Mouse (Mus musculus) forebrain, embryonic 16.5 days (tissue): ENCODE measurements at regions not wholly inside any gene's neighbourhood (a gene's known extent, or its start where the extent isn't known, plus 50 kb on each side); places are given as distances from the start of the nearest gene placed in this dataset.

Experiments
- ATAC-seq: fragments of 200-750 bp; cut with Nextera tagmentation; 2 replicates; pipeline ENCODE4 v1.8.0; 2017; ENCODE audit warnings: mild to moderate bottlenecking, moderate library complexity
- H3K27ac ChIP-seq: fragments of 300-500 bp; sonication (generic); 2 replicates; pipeline ENCODE4 v1.5.1; 2014; ENCODE audit warnings: low read length, control low read depth
- H3K27me3 ChIP-seq: fragments of 300-500 bp; sonication (generic); replicated peaks from 2 replicates; pipeline ENCODE4 v1.6.1; 2014; ENCODE audit warnings: low read length; ENCODE audit not compliant: control insufficient read depth, insufficient read depth
- H3K36me3 ChIP-seq: fragments of 300-500 bp; sonication (generic); 2 replicates; pipeline ENCODE4 v1.6.1; 2014; ENCODE audit not compliant: control insufficient read depth, insufficient read depth
- H3K4me1 ChIP-seq: fragments of 300-500 bp; sonication (generic); replicated peaks from 2 replicates; pipeline ENCODE4 v1.6.1; 2014; ENCODE audit warnings: low read length; ENCODE audit not compliant: control insufficient read depth, insufficient read depth
- H3K4me2 ChIP-seq: fragments of 300-500 bp; sonication (generic); 2 replicates; pipeline ENCODE4 v1.6.1; 2014; ENCODE audit warnings: mild to moderate bottlenecking, low read length, control low read depth
- H3K4me3 ChIP-seq: fragments of 300-500 bp; sonication (generic); replicated peaks from 2 replicates; pipeline ENCODE4 v1.5.1; 2014; ENCODE audit warnings: mild to moderate bottlenecking, low read length, control low read depth
- H3K9ac ChIP-seq: fragments of 300-500 bp; sonication (generic); replicated peaks from 2 replicates; pipeline ENCODE4 v1.6.1; 2014; ENCODE audit warnings: low read depth, low read length, control low read depth
- H3K9me3 ChIP-seq: fragments of 300-500 bp; sonication (generic); 2 replicates; pipeline ENCODE4 v1.6.1; 2016; ENCODE audit warnings: low read length; ENCODE audit not compliant: control insufficient read depth
- WGBS: fragments of 180-500 bp; shearing (Covaris S2); extraction: QIAGEN DNeasy Blood & Tissue Kit; methylation state at CpG from one replicate; pipeline ENCODE4 v1.1.7; 2014; 5-methylcytosine and 5-hydroxymethylcytosine counted together

DNA sequence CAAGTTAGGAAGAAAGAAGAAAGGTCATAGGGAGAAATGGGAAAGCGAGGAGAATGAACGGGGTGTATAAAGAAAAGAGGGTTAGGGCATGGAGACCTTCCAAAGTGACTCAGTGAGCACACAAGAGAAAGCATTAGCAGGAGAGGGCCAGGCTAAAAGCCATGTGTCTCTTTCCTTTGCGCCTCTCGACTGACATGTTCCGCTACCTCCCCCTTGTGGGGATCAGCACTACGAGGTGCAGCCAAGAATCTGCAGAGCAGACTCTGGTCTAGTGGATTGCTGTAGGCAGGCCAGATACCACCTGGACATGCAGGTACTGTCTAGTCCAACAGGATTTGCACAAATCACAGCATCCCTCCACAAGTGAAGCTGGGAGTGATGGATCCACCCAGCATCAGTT lies 54.0 kb downstream of the Kcna5 start:
- Histone ChIP-seq H3K27me3 (no peaks in the 10 kb centered on the region), H3K4me1 (no peaks in the 10 kb centered on the region), H3K9me3 (no peaks in the 10 kb centered on the region), H3K4me2 (no peak overlapping the region), H3K4me3 (no peak overlapping the region), H3K36me3 (no peaks in the 10 kb centered on the region), H3K9ac (no peak overlapping the region), H3K27ac (no peak overlapping the region)
- WGBS, result 73% methylated on average over 6 of the region's 6 CpGs
- ATAC-seq, result no peak

DNA sequence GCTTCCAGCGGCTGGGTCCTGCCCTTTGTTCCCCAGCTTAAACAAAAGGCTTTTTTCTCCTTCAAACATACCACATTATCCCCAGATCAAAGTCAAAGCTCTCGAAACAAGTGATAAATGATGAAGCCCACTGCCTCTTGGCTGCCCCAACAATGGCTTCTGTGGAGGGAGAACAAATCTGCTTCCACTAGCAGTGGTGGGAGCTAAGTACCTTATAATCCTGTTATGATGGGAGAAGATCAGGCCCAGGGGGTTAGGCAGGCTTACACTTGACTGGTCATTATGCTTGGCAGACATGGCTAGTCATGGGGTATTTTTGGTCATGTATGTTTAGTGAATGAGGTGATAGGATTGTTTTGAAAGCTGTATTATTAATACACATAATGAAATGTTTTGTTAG lies 57.7 kb downstream of the Kcna5 start:
- Histone ChIP-seq H3K36me3 (no peaks in the 10 kb centered on the region), H3K4me3 (no peak overlapping the region), H3K9me3 (no peaks in the 10 kb centered on the region), H3K27ac (no peak overlapping the region), H3K9ac (no peak overlapping the region), H3K4me1 (no peaks in the 10 kb centered on the region), H3K4me2 (no peak overlapping the region), H3K27me3 (no peaks in the 10 kb centered on the region)
- WGBS, result 2% methylated on average over 2 of the region's 2 CpGs
- ATAC-seq, result no peak

DNA sequence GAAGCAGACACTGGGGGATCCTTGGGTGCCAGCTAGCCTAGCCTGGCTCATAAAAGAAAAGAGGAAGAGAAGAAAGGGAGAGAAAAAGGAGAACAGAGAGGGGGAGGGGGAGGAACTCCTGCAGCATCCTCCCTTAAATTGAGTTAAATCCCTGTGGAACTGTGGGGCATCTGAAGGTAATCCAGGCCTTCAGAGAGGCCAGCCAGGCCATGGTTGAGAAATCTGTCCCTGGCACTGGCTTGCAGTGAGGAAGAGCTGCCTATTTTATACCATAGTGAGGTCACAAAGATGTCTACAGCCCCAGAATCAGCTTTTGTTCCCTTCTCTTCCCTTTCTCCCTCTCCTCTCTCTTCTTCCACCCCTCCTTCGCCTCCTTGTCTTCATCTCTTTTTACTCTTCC lies 58.5 kb downstream of the Kcna5 start:
- Histone ChIP-seq H3K4me1 (no peaks in the 10 kb centered on the region), H3K36me3 (no peaks in the 10 kb centered on the region), H3K9me3 (no peaks in the 10 kb centered on the region), H3K27me3 (no peaks in the 10 kb centered on the region), H3K4me3 (no peak overlapping the region), H3K9ac (no peak overlapping the region), H3K4me2 (no peak overlapping the region), H3K27ac (no peak overlapping the region)
- WGBS, result 85% methylated on average over 1 of the region's 1 CpGs
- no peak for ATAC-seq

DNA sequence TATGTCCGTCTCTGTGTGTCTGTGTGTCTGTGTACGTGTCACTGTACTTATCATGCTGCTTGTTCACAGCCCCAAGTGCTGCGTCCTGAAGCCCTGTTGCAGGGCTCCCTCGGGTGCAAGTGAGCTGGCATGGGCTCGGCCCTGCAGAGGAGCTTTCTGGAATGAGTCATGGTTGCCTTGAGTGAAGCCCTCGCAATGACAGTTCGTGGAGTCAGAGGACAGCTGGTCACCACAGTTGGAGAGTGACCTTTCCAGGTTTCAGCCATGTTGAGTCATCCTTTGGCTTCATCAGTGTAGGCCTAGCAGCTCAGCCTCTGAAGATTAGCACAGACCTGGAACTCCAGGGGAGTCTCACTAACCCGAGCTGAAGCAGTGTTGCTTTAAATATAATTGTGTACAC lies 59.7 kb downstream of the Kcna5 start:
- Histone ChIP-seq H3K4me1 (no peaks in the 10 kb centered on the region), H3K9ac (no peak overlapping the region), H3K27me3 (no peaks in the 10 kb centered on the region), H3K4me2 (no peak overlapping the region), H3K4me3 (no peak overlapping the region), H3K9me3 (no peaks in the 10 kb centered on the region), H3K36me3 (no peaks in the 10 kb centered on the region), H3K27ac (no peak overlapping the region)
- ATAC-seq, result no peak
- whole genome bisulfite sequencing, result 90% methylated on average over 8 of the region's 8 CpGs

DNA sequence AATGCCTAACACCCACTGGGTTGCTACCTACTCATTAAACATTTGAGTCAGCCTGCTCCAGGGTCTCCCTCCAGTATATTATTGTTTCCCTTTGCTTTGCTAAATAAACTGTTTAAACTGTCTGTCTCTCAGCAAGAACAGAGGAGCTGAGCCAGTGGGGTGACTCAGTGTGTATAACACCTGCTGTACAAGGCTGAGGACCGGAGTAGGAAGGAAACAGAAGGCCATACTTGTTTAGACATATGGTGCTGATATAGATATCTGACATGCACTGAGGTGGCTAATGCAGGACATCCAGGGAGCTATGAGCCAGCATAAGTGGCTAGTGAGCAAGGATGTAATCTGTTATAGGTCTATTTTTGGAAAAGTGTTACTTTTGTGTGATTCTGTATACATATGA lies 81.5 kb downstream of the Kcna5 start:
- Histone ChIP-seq H3K36me3 (no peaks in the 10 kb centered on the region), H3K4me3 (no peak overlapping the region), H3K9me3 (no peaks in the 10 kb centered on the region), H3K27ac (no peak overlapping the region), H3K9ac (no peak overlapping the region), H3K4me2 (no peak overlapping the region), H3K27me3 (no peaks in the 10 kb centered on the region), H3K4me1 (no peaks in the 10 kb centered on the region)
- 24% methylated on average over 1 of the region's 1 CpGs for WGBS
- ATAC-seq, result no peak; the same call in 1 of the 2 replicates

DNA sequence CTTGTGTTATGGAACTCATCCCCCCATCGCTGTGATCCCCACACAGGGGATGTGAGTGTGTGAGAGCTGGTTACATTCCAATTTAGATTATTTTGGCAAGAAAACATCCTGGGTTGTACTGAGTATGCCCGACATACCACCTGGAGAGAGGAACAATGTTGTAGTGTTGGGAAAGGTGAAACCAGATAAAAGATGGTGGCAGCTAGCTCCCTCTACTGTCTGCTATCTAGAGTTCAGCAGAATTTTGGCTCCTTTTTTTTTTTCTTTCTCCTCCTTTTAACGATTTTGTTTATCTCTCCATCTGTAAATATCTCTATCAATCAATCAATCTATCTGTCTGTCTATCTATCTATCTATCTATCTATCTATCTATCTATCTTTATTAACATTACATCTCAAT lies 89.7 kb downstream of the Kcna5 start:
- H3K36me3 ChIP-seq, result no peaks in the 10 kb centered on the region
- WGBS, result 22% methylated on average over 3 of the region's 3 CpGs
- no peak overlapping the region for H3K9ac ChIP-seq
- H3K9me3 ChIP-seq, result no peaks in the 10 kb centered on the region
- H3K27me3 ChIP-seq, result no peaks in the 10 kb centered on the region
- no peak for ATAC-seq
- no peak overlapping the region for H3K4me3 ChIP-seq
- H3K4me2 ChIP-seq, result no peak overlapping the region
- H3K27ac ChIP-seq, result no peak overlapping the region
- no peaks in the 10 kb centered on the region for H3K4me1 ChIP-seq

DNA sequence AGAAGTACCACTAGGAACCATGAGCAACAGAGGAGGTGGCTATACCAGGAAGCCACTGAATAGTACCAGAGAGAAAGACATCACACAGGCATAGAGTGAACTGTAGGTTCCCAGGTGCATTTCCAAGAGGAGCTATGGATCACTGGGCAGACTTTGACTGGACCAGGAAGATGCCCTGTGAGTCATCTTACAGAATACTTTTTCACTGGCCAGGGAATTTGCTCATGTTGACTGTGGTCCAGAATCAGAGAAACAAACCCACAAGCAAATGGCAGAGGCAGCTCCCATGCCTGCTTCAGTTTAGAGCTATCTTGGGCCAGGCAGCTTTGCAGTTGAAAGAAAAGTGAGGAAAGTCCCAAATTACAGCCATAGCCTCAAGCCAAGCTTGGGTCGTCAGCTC lies 95.0 kb downstream of the Kcna5 start:
- Histone ChIP-seq H3K36me3 (no peaks in the 10 kb centered on the region), H3K4me3 (no peak overlapping the region), H3K4me1 (no peaks in the 10 kb centered on the region), H3K9ac (no peak overlapping the region), H3K4me2 (no peak overlapping the region), H3K27me3 (no peaks in the 10 kb centered on the region), H3K27ac (no peak overlapping the region), H3K9me3 (no peaks in the 10 kb centered on the region)
- 77% methylated on average over 1 of the region's 1 CpGs for WGBS
- ATAC-seq, result no peak

DNA sequence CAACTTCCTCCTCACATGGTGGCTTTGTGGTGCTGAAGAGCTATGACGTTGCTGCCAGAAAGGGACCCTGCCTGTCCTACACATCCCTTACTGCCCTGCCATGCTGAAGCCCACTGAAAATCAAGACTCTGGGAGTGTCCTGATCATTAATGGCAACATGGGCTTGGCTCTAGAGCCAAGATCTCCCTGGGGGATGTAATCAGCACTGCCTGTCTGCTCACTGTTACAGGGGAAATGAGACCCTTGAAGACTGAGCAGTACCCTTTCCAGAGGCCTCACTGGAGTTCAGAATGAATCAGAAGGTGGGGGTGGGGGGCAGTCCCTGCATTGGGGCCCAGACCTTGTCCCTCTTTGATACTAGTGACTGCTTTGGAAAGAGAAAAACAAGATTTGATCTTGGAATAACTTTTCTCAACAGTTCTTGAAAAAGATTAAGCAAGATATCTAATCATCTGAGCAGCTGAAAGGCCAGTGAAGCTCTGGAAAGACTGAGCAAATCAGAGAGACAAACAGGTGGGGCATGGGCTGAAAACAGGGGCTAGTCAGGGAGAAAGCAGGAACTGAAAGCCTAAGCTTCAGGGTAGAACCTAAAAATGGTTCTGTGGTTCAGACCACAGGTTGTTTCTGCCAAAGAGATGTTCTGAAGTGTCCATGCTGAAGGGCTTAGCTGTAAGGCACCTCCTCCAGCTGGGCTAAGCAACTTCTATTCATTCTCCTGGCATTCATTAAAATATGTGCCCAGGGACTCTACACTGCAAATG lies 97.1 kb downstream of the Kcna5 start:
- H3K36me3 ChIP-seq, result no peaks in the 10 kb centered on the region
- no peak overlapping the region for H3K4me2 ChIP-seq
- WGBS, result 79% methylated on average over 1 of the region's 1 CpGs
- H3K27ac ChIP-seq, result no peak overlapping the region
- no peak overlapping the region for H3K4me3 ChIP-seq
- no peaks in the 10 kb centered on the region for H3K9me3 ChIP-seq
- no peak overlapping the region for H3K9ac ChIP-seq
- H3K4me1 ChIP-seq, result no peaks in the 10 kb centered on the region
- no peak for ATAC-seq
- H3K27me3 ChIP-seq, result no peaks in the 10 kb centered on the region

DNA sequence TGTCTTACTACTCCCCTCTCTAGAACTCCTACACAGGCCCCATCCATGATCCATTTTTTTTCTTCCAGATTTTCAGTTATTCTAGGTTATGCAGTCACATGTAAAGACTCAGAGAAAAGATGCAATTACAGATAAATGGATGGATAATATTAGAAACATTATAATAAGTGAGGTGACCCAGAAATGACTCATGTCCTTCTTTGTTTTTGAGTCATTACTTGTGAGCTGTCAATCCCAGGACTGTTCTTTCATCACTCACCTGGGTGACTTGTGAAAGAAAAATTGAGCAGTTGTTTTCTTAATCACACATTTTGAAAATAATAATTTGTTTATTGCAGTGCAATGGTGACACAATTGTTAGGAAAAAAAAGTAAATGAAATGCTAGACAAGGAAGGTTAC lies 108.0 kb downstream of the Kcna5 start:
- no peak overlapping the region for H3K4me3 ChIP-seq
- H3K4me1 ChIP-seq, result no peaks in the 10 kb centered on the region
- no peaks in the 10 kb centered on the region for H3K9me3 ChIP-seq
- no peaks in the 10 kb centered on the region for H3K27me3 ChIP-seq
- no peak overlapping the region for H3K4me2 ChIP-seq
- no peak for ATAC-seq
- no peaks in the 10 kb centered on the region for H3K36me3 ChIP-seq
- no peak overlapping the region for H3K27ac ChIP-seq
- H3K9ac ChIP-seq, result no peak overlapping the region

DNA sequence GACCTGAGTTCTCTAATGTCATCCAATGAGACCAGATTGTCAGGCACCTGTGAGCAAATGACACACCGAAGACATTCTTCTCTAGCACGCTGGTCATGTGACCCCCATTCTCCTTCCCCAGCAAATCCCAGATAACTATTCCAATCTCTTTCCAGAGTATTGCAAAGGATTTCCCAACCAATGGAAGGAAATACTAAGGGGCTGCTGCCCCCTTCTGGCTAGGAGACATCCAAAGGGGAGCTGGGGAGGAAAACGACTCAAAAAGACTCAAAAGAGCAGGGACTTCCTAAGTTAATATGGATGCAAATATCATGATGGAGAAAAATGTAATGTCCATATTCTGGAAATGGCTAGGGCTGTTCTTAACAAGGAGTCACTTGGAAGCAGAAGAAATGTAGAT lies 129.5 kb downstream of the Kcna5 start:
- no peak for ATAC-seq
- H3K4me3 ChIP-seq, result no peak overlapping the region
- no peak overlapping the region for H3K9ac ChIP-seq
- H3K36me3 ChIP-seq, result no peaks in the 10 kb centered on the region
- 38% methylated on average over 3 of the region's 3 CpGs for WGBS
- no peaks in the 10 kb centered on the region for H3K9me3 ChIP-seq
- no peak overlapping the region for H3K27ac ChIP-seq
- H3K27me3 ChIP-seq, result no peaks in the 10 kb centered on the region
- no peaks in the 10 kb centered on the region for H3K4me1 ChIP-seq
- H3K4me2 ChIP-seq, result no peak overlapping the region
